Mouse (Mus musculus) neural tube, postnatal 0 days (tissue): ENCODE results near the gene Tmem121. TPM values are rescaled to one million over a fixed set of nuclear protein-coding genes. Genes with fewer than 3 reads are reported as not detected.

Experiments used
- polyA plus RNA-seq: library from polyadenylated mRNA; unstranded; fragments of >200 nt; fragmentation: Nextera tagmentation; extraction: Ambion mirVana; gene quantifications from 2 replicates; pipeline ENCODE4 v1.2.1, GENCODE M21; 2015

Gene Tmem121
- 58.9 and 65.6 TPM in 2 replicates for polyA plus RNA-seq

DNA sequence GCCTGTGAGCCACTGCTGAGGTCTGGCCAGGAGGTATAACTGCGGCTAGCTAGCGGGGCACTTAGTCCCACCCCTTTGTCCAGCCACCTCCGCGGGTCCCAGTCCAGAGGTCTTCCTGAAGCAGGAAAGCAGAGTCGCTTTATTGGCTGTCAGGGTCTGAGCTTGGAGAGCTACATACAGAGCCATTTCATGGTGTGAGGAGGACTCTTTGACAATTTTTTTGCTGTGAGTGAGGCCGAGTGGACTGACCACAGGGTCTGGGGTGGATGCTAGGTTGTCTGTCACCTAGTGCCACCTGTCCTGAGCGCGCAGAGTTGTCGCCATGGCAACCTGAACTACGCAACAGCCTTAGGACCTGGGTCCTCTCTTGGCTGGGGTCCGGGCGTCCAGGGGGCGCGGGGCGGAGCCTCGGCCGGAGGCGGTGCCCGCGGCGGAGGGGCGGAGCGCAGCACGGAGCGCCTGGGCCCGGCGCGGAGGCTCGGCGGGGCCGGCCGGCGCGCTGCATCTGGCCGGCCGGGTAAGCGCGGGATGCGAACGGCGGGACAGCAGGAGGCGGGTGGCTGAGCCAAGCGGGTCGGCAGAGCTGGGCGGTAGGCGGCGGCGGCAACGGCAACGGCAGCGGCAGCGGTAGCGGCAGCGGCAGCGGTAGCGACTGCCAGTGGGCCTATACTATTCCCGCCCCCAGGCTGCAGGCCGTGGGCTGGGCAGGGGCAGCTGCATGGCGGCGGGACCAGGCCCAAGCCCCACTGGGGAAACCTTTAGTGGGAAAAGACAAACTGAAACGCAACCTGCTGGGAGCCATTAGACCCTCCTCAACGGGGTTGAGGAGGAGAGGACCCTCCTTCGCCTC is at the start of gene Tmem121:
Tmem121 (plus strand) TSS at position 489 of the 850 bp plus-strand sequence.

DNA sequence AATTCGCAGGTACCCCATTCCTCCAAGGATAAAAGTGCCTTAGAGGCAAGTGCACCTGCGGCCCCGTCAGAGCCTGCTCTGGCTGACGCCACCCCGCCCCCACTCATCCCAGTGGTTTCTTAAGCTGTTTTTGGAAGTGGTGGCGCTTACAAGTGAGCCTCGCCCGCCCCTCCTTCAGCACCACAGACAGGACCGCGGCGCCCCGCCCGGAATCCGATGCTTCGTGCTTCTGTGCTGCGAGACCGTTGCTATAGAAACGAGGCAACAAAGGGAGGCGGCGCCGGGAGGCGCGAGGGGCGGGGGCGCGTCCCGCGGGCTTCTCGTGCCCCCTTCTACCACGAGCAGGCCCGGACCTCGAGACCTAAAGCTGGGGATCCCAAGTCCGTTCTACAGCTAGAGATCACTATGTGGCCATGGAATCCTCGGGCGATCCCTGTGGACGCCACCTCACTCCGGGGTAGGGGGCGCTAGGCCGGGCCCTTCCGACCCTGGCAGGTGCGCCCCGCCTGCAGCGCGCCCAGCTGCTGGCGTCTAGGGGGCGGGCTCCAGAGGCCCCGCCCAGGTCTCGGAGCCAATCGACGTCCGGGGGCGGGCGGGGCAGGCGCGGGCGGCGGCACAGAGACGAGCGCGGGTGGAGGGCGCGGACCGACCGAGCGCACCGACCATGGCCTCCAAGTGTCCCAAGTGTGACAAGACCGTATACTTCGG is 45.7 kb upstream of the Tmem121 start, which contains the start of gene Crip2:
Crip2 (plus strand) TSS at position 329 of the 708 bp plus-strand sequence.

DNA sequence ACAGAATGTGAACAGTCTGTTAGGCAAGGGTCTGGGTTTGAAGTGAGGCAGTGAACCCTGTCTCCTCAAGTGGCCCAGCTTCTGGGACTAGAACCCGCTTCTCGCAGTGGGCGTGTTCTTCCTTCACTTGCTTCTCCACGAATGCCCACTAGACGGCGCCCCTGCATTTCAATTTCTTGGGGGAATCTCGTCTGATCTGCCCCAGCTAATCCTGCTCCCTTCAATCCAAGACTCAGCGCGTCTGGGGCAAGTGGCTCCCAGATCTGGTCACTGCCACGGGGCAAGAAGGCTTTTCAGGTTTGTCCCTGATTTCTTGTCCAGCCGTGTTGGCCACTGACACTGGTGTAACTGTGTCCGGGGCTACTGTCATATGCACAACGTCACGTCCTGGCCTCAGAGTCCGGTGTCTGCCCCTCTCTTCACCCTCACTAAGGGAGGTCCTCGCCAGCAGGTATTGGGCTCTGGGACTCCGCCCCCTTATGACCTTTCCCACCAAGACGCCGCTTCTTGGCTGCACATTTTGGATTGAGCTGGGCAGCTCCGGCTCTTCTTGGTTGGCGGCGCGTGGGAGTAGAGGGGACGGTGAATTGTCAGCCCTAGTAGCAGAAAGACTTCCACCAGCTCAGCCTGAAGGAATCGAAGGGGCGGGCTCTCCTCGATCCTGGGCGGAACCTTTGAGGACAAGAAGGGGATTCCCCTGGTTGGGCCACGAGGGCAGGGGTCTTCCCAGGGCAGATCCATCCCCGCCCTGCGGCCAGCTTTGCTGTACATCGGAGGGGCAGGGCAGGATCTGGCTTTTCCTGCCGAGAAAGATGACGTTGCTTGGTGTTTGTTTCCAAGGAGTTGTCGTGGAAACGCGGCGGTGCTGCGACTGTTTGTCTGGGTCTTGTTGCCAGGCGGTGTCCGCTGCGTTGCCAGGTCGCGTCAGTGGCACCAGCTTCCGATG is 39.3 kb upstream of the Tmem121 start, which contains the start of gene Crip1:
Crip1 (plus strand) TSS at position 205 of the 946 bp plus-strand sequence.

DNA sequence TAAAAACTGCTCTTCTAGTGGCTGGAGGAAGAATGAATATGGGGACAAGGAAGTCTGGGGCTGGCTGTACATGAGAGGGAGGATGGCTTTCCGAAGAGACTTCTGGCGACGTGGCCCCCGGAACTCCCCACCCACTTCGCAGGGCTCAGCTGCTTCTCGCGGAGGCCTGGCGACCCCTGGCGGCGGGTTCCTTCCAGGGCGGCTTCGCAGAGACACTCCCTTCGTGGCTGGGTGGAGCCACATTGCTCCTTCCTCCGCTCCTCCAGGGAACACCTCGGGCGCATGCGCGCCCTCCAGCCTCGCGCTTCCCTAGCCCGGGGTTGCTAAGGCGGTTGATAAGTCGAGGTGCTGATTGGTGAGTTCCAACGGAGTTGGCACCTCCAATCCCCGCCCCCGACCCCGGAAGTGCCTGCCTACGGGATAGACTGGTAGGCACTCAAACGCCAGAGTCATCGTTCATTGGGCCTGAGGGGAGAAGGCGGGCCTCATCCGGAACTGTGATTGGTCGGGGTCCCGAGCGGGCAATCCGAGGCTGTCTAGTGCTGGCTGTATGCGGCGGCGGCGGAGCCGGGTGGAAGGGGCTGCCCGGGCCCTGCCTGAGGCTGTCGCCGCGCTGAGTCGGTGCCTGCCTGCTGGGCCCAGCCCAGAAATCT is 29.7 kb upstream of the Tmem121 start, which contains the start of gene Tedc1:
Tedc1 (plus strand) TSS at position 535 of the 653 bp plus-strand sequence.

Other genes starting within 250 kb of the Tmem121 start
- gene Nudt14, start 243.8 kb upstream of the Tmem121 start, polyA plus RNA-seq: 48.1 and 51.4 TPM in 2 replicates
- gene Btbd6, start 209.4 kb upstream of the Tmem121 start, polyA plus RNA-seq: 50.3 and 59.9 TPM in 2 replicates
- 38.4 and 38.6 TPM in 2 replicates for gene Brf1, start 185.2 kb upstream of the Tmem121 start, polyA plus RNA-seq
- 23.2 and 23.9 TPM in 2 replicates for gene Pacs2, start 171.4 kb upstream of the Tmem121 start, polyA plus RNA-seq
- gene Tex22, start 111.4 kb upstream of the Tmem121 start, polyA plus RNA-seq: not detected in 2 replicates
- 13.3 and 17.7 TPM in 2 replicates for gene Mta1, start 87.7 kb upstream of the Tmem121 start, polyA plus RNA-seq
- 232 and 243 TPM in 2 replicates for gene Crip2, start 45.7 kb upstream of the Tmem121 start, polyA plus RNA-seq
- 60.2 and 88.4 TPM in 2 replicates for gene Crip1, start 39.6 kb upstream of the Tmem121 start, polyA plus RNA-seq
- 12.3 and 12.4 TPM in 2 replicates for gene Tedc1, start 29.5 kb upstream of the Tmem121 start, polyA plus RNA-seq